Mouse (Mus musculus) MN1 (cell line): Measurements from ENCODE around the gene Bud31.
A peak's percentile ranks its signal among the peaks of the same experiment; 100 is the strongest.
"Not testable (repeated sequence)": the region's sequence is repeated elsewhere in the genome, so short reads cannot be mapped to it uniquely, and the experiment has no call there.

Experiments
- DNase-seq: peaks from one replicate; pipeline ENCODE4 v3.0.0-alpha.2; 2016; ENCODE audit warnings: low spot score

Gene Bud31

GRCm38 (mm10) chr5:145139571-145140519 is at the start of gene Bud31, which contains the start of gene Pdap1:
TSS of gene Bud31 (plus strand) at chr5:145140362.
TSS of gene Pdap1 (minus strand) at chr5:145140238.
- DNase-seq = peak; percentile 96

GRCm38 (mm10) chr5:145096195-145096594 is 44.0 kb upstream of the Bud31 start:
- DNase-seq = no peak

- no peak for DNase-seq
These were observed 41.8 kb upstream of the Bud31 start for GRCm38 (mm10) chr5:145098340-145098821.

- no peak for DNase-seq
These were observed 39.2 kb upstream of the Bud31 start for GRCm38 (mm10) chr5:145100960-145101359.

- DNase-seq = not testable (repeated sequence)
These were observed 38.7 kb upstream of the Bud31 start for GRCm38 (mm10) chr5:145101451-145101850.

GRCm38 (mm10) chr5:145102706-145103105 is 37.5 kb upstream of the Bud31 start:
- DNase-seq = no peak

GRCm38 (mm10) chr5:145104328-145104727 is 35.8 kb upstream of the Bud31 start:
- no peak for DNase-seq

- peak; percentile 78 for DNase-seq
These were observed 34.4 kb upstream of the Bud31 start for GRCm38 (mm10) chr5:145105694-145106275.

- peak; percentile 48 for DNase-seq
These were observed 29.8 kb upstream of the Bud31 start for GRCm38 (mm10) chr5:145110401-145110800.

- no peak for DNase-seq
These were observed 27.6 kb upstream of the Bud31 start for GRCm38 (mm10) chr5:145112566-145112965.

- no peak for DNase-seq
These were observed 26.7 kb upstream of the Bud31 start for GRCm38 (mm10) chr5:145113416-145113815.

GRCm38 (mm10) chr5:145114071-145114605 is 26.0 kb upstream of the Bud31 start, which contains the start of gene Arpc1b:
TSS of gene Arpc1b (plus strand) at chr5:145114215.
- peak; percentile 77 for DNase-seq

GRCm38 (mm10) chr5:145114606-145115473 is 25.3 kb upstream of the Bud31 start:
- peak; percentile 65 for DNase-seq

GRCm38 (mm10) chr5:145115736-145116135 is 24.4 kb upstream of the Bud31 start:
- DNase-seq = no peak

- no peak for DNase-seq
These were observed 23.8 kb upstream of the Bud31 start for GRCm38 (mm10) chr5:145116316-145116715.

GRCm38 (mm10) chr5:145116916-145117315 is 23.2 kb upstream of the Bud31 start:
- peak; percentile 51 for DNase-seq

- no peak for DNase-seq
These were observed 22.2 kb upstream of the Bud31 start for GRCm38 (mm10) chr5:145118005-145118404.

GRCm38 (mm10) chr5:145118461-145118860 is 21.7 kb upstream of the Bud31 start:
- DNase-seq = no peak

GRCm38 (mm10) chr5:145119385-145119784 is 20.8 kb upstream of the Bud31 start:
- DNase-seq = no peak

- no peak for DNase-seq
These were observed 19.2 kb upstream of the Bud31 start for GRCm38 (mm10) chr5:145120921-145121320.

GRCm38 (mm10) chr5:145123396-145123795 is 16.8 kb upstream of the Bud31 start:
- no peak for DNase-seq

- no peak for DNase-seq
These were observed 13.6 kb upstream of the Bud31 start for GRCm38 (mm10) chr5:145126580-145126979.
